Mouse (Mus musculus) B cell, adult 2 months (primary cell): Measurements from ENCODE around the gene Ppp2r2c.

Experiments used
- DNase-seq, 2 experiments: peaks; one replicate each; pipeline ENCODE4 v3.0.0; 2022

Ppp2r2c gene

GRCm38 (mm10) chr5:36899392-36899791, 31.1 kb downstream of the Ppp2r2c start:
- no peak for DNase-seq

- DNase-seq = no peak
These were observed 31.9 kb downstream of the Ppp2r2c start for GRCm38 (mm10) chr5:36900189-36900619.

GRCm38 (mm10) chr5:36902807-36903206, 34.5 kb downstream of the Ppp2r2c start:
- DNase-seq = no peak

- no peak for DNase-seq
These were observed 35.8 kb downstream of the Ppp2r2c start for GRCm38 (mm10) chr5:36904131-36904530.

- DNase-seq = no peak
These were observed 36.4 kb downstream of the Ppp2r2c start for GRCm38 (mm10) chr5:36904703-36905102.

- no peak for DNase-seq
These were observed 36.9 kb downstream of the Ppp2r2c start for GRCm38 (mm10) chr5:36905216-36905615.

- no peak for DNase-seq
These were observed 39.4 kb downstream of the Ppp2r2c start for GRCm38 (mm10) chr5:36907695-36908094.

- no peak for DNase-seq
These were observed 41.2 kb downstream of the Ppp2r2c start for GRCm38 (mm10) chr5:36909545-36909944.

GRCm38 (mm10) chr5:36910980-36911379, 42.7 kb downstream of the Ppp2r2c start:
- DNase-seq = no peak

- DNase-seq = no peak
These were observed 43.5 kb downstream of the Ppp2r2c start for GRCm38 (mm10) chr5:36911759-36912352.

- no peak for DNase-seq
These were observed 44.4 kb downstream of the Ppp2r2c start for GRCm38 (mm10) chr5:36912602-36913310.

GRCm38 (mm10) chr5:36915256-36915655, 46.9 kb downstream of the Ppp2r2c start:
- no peak for DNase-seq

- DNase-seq = no peak
These were observed 48.3 kb downstream of the Ppp2r2c start for GRCm38 (mm10) chr5:36916581-36916980.

- DNase-seq = no peak
These were observed 48.9 kb downstream of the Ppp2r2c start for GRCm38 (mm10) chr5:36917245-36917644.

- no peak for DNase-seq
These were observed 49.7 kb downstream of the Ppp2r2c start for GRCm38 (mm10) chr5:36918016-36918415.

- DNase-seq = no peak
These were observed 51.8 kb downstream of the Ppp2r2c start for GRCm38 (mm10) chr5:36920072-36920471.

- no peak for DNase-seq
These were observed 53.6 kb downstream of the Ppp2r2c start for GRCm38 (mm10) chr5:36921871-36922270.

- no peak for DNase-seq
These were observed 54.5 kb downstream of the Ppp2r2c start for GRCm38 (mm10) chr5:36922811-36923210.

GRCm38 (mm10) chr5:36923826-36924700, 55.8 kb downstream of the Ppp2r2c start:
- DNase-seq = no peak

GRCm38 (mm10) chr5:36928701-36929100, 60.4 kb downstream of the Ppp2r2c start:
- DNase-seq = peak; percentile 22 to 32

GRCm38 (mm10) chr5:36929376-36929775, 61.1 kb downstream of the Ppp2r2c start:
- DNase-seq = no peak

GRCm38 (mm10) chr5:36933383-36933782, 65.1 kb downstream of the Ppp2r2c start:
- no peak for DNase-seq
